Mouse (Mus musculus) layer of hippocampus, postnatal 25 days (tissue): Measurements from ENCODE around the gene Hnrnpll. TPM values are rescaled to one million over a fixed set of nuclear protein-coding genes. Genes with fewer than 3 reads are reported as not detected.

Experiments used
- total RNA-seq, 2 experiments: library from RNA; stranded (reverse); gene quantifications; 2 replicates each; pipeline ENCODE4 v1.2.3; 2021

The Hnrnpll gene
- total RNA-seq, 2 experiments from 2014 or later = 57.1 to 64.1 TPM

Other genes starting within 250 kb of the Hnrnpll start
- gene Atl2, start 166.2 kb downstream of the Hnrnpll start, total RNA-seq = 10 to 100 TPM; 52.3 to 55.4 TPM
- gene Galm, start 65.1 kb upstream of the Hnrnpll start, total RNA-seq = 1 to 10 TPM; 3.7 to 4.1 TPM
- 100 to 1,000 TPM; 108 to 115 TPM for gene Srsf7, start 145.0 kb upstream of the Hnrnpll start, total RNA-seq
- under 1 TPM; 0.12 to 0.42 TPM for gene Ttc39d, start 145.1 kb upstream of the Hnrnpll start, total RNA-seq
- 1 to 10 TPM; 4.8 to 5.9 TPM for gene Gemin6, start 162.1 kb upstream of the Hnrnpll start, total RNA-seq
- gene Morn2, start 227.9 kb upstream of the Hnrnpll start, total RNA-seq = 10 to 100 TPM; 17.0 to 19.1 TPM
- gene Dhx57, start 228.1 kb upstream of the Hnrnpll start, total RNA-seq = 10 to 100 TPM; 35.2 to 39.9 TPM
- gene Arhgef33, start 245.1 kb upstream of the Hnrnpll start, total RNA-seq = 1 to 10 TPM; 1.9 to 3.1 TPM